Mouse (Mus musculus): ENCODE results near the gene Tpp1. TPM values are rescaled to one million over a fixed set of nuclear protein-coding genes. Genes with fewer than 3 reads are reported as not detected.

The Tpp1 gene
- polyA plus RNA-seq, 1 experiment = not detected

DNA sequence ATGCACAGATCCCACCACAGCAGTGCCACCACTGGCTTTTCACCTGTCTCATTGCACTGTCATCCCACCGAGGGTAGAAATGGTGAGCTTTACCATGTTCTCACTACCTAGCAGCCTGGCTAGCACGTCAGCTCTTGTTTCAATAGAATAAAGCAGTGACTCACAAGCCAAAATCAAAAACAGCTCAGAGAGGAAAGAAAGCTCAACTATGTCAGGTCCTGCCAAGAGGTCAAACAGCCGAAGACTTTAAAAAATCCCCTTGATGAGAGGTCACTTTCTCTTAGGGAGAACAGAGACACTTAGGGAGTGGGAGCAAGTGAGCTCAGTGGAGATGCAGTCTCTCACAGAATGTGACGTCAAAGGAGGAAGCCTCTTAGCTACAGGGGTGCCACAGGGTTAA lies 31.8 kb upstream of the Tpp1 start:
- TF ChIP-seq POLR2A (IDR thresholded peaks at IDR 0.05; ENCODE audit: insufficient read depth, low read depth, low read length) (no peak), CTCF (IDR thresholded peaks at IDR 0.05; ENCODE audit: insufficient read depth, low read depth, low read length) (no peak)
- 38% methylated on average over 4 of the region's 4 CpGs for WGBS
- Histone ChIP-seq H3K4me1 (ENCODE audit: control insufficient read depth, insufficient read depth, low read length) (peaks cover 12% of the 10 kb centered on the region), H3K27ac (ENCODE audit: insufficient read depth, low read depth, low read length) (no peak overlapping the region), H3K4me3 (ENCODE audit: insufficient read depth, low read depth, low read length) (no peak overlapping the region)

DNA sequence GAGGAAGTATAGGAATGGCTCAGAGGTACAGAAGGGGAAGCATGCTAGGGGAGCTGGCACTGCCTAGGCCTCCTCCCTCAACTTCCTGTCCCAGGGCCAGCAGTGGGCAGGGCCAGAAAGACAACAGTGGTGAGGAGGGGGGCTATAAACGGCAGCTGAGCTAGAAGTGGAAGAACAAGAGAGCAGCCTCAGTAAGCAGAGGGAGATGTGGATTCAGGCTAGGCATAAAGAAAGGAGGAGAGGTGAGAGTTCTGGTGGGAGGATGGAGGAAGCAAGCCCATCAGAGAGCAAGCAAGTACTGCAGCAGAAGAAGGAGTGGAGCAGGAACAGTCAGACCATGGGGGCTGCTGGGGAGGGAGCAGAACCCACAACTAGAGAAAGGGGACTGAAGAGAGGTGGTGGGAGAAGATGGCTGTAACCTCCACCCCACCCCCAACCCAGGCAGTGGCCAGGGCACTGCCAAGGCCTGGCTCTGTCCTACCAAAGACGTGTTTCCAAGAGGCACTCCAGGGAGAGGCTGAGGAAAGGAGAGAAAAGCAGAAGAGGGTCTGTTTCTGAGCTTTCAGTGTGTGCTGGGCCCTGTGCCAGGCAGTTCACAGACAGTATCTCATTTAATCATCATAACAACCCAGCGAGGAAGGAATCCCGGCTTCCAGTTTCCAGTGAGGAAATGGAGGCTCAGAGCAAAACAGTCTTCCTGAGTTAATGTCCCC lies 26.7 kb upstream of the Tpp1 start:
- 14% methylated on average over 4 of the region's 4 CpGs for WGBS
- TF ChIP-seq POLR2A (IDR thresholded peaks at IDR 0.05; ENCODE audit: insufficient read depth, low read depth, low read length) (no peak), CTCF (IDR thresholded peaks at IDR 0.05; ENCODE audit: insufficient read depth, low read depth, low read length) (no peak)
- no peak overlapping the region for H3K4me3 ChIP-seq (ENCODE audit: insufficient read depth, low read depth, low read length)
- no peak overlapping the region for H3K27ac ChIP-seq (ENCODE audit: insufficient read depth, low read depth, low read length)
- H3K4me1 ChIP-seq (ENCODE audit: control insufficient read depth, insufficient read depth, low read length) = peaks cover 22% of the 10 kb centered on the region

DNA sequence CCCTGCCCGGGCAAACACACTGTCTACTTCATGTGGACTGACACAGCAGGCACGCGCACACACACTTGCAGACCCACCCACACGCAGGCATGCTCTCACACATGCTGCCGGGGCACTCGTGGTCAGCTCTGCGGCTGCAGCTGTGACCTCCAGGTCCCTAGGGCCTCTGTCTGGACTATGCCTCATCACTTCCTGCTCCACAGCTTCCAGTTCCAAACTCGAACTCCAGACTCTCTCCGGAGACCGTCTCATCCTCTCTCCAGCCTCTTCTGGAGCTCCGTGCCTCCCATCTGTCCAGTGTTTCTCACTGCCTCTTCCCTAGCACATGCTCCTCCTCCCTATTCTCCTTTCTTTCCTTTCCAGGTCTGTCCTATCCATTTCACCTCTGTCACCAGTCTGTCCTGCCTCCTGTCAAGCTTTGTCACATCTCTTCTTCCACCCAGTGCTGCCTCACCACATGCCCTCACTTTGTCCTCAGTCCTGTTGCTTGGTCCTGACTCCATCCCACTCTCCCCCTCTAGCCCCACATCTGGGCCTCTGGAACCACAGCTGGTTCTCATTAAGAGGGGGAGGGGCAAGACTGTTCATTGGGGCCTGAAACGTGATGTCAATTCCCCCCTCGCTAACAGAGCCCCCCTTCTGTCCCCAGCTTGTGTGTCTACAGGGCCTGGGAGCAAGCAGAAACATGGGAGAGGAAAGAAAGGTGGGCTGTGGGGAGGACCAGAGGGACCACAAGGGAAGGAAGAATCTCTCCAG lies 25.9 kb upstream of the Tpp1 start:
- TF ChIP-seq POLR2A (IDR thresholded peaks at IDR 0.05; ENCODE audit: insufficient read depth, low read depth, low read length) (no peak), CTCF (IDR thresholded peaks at IDR 0.05; ENCODE audit: insufficient read depth, low read depth, low read length) (no peak)
- WGBS = 53% methylated on average over 13 of the region's 13 CpGs
- no peak overlapping the region for H3K27ac ChIP-seq (ENCODE audit: insufficient read depth, low read depth, low read length)
- H3K4me1 ChIP-seq (ENCODE audit: control insufficient read depth, insufficient read depth, low read length) = peaks cover 25% of the 10 kb centered on the region
- H3K4me3 ChIP-seq (ENCODE audit: insufficient read depth, low read depth, low read length) = no peak overlapping the region

GRCm38 (mm10) chr7:105777316-105777715 lies 25.3 kb upstream of the Tpp1 start:
- Histone ChIP-seq H3K4me3 (ENCODE audit: insufficient read depth, low read depth, low read length) (no peak overlapping the region), H3K4me1 (ENCODE audit: control insufficient read depth, insufficient read depth, low read length) (peaks cover 27% of the 10 kb centered on the region), H3K27ac (ENCODE audit: insufficient read depth, low read depth, low read length) (no peak overlapping the region)
- 85% methylated on average over 1 of the region's 1 CpGs for WGBS
- TF ChIP-seq CTCF (IDR thresholded peaks at IDR 0.05; ENCODE audit: insufficient read depth, low read depth, low read length) = no peak
- TF ChIP-seq POLR2A (IDR thresholded peaks at IDR 0.05; ENCODE audit: insufficient read depth, low read depth, low read length) = no peak

DNA sequence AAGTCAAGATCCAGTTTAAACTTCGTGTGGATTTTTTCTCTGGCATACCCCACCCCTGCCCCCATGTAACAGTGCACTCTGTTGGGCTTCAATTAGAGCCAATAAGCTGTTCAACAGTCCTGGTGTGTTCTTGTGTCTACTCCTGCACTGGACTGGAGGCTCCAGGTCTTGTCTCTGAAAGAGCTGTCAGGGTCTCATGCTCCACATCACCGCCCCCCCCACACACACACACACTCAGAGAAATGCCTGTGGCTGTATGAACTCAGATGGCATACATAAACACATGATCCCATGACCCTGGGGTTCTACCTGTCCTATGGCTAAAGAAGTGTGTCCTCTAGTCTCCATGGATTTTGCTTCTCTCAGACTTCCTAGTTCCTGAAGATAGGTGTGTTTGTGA lies 24.0 kb upstream of the Tpp1 start:
- 62% methylated on average over 2 of the region's 2 CpGs for WGBS
- TF ChIP-seq CTCF (IDR thresholded peaks at IDR 0.05; ENCODE audit: insufficient read depth, low read depth, low read length) (no peak), POLR2A (IDR thresholded peaks at IDR 0.05; ENCODE audit: insufficient read depth, low read depth, low read length) (no peak)

DNA sequence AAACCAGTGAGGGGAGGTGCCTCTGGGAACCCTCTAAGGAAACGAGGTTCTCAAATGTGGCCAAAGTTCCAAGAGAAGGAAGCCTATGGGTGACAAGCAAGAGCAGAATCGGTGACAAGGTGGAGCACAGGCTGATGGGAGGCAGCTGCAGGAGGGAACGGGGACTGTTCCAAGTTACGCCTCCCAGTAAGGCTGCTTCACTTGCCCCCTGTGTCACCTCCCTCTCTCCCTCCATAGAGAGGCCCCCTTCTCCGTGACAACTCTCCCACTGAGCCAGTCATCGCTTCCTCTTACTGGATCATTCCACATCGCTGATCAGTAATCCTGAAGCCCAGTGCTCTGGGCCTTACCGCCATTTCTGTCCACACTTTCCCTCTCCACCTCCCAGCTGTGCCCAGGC lies 22.6 kb upstream of the Tpp1 start:
- Histone ChIP-seq H3K4me1 (ENCODE audit: control insufficient read depth, insufficient read depth, low read length) (peaks cover 30% of the 10 kb centered on the region), H3K27ac (ENCODE audit: insufficient read depth, low read depth, low read length) (no peak overlapping the region), H3K4me3 (ENCODE audit: insufficient read depth, low read depth, low read length) (no peak overlapping the region)
- TF ChIP-seq CTCF (IDR thresholded peaks at IDR 0.05; ENCODE audit: insufficient read depth, low read depth, low read length) = no peak
- TF ChIP-seq POLR2A (IDR thresholded peaks at IDR 0.05; ENCODE audit: insufficient read depth, low read depth, low read length) = no peak
- WGBS = 38% methylated on average over 8 of the region's 8 CpGs

More for the DNA sequence above, 24.0 kb upstream of the Tpp1 start:
- Histone ChIP-seq H3K4me1 (ENCODE audit: control insufficient read depth, insufficient read depth, low read length) (peaks cover 30% of the 10 kb centered on the region), H3K27ac (ENCODE audit: insufficient read depth, low read depth, low read length) (no peak overlapping the region), H3K4me3 (ENCODE audit: insufficient read depth, low read depth, low read length) (no peak overlapping the region)

DNA sequence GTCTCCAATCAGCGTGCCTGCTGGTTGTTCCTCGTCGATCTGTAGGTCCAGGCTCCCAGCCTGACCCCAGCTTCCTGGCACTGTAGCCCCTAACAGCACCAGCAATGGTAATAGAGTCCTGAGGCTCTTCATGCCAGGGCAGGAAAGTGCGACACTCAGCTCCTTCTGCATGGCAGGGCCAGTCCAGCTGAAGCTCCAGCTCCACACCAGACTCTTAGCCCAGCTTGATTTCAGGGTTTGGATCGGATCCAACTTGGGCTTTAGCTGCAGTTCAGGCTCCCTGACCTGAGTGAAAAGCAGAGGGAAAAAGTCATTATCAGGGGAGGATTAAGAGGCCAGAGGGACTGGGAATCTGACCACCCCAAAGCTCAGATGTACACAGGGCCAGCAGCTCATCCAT lies 21.0 kb upstream of the Tpp1 start:
- no peak for TF ChIP-seq POLR2A (IDR thresholded peaks at IDR 0.05; ENCODE audit: insufficient read depth, low read depth, low read length)
- no peak for TF ChIP-seq CTCF (IDR thresholded peaks at IDR 0.05; ENCODE audit: insufficient read depth, low read depth, low read length)
- WGBS = 71% methylated on average over 5 of the region's 5 CpGs
- Histone ChIP-seq H3K4me1 (ENCODE audit: control insufficient read depth, insufficient read depth, low read length) (peaks cover 18% of the 10 kb centered on the region), H3K4me3 (ENCODE audit: insufficient read depth, low read depth, low read length) (no peak overlapping the region), H3K27ac (ENCODE audit: insufficient read depth, low read depth, low read length) (no peak overlapping the region)

DNA sequence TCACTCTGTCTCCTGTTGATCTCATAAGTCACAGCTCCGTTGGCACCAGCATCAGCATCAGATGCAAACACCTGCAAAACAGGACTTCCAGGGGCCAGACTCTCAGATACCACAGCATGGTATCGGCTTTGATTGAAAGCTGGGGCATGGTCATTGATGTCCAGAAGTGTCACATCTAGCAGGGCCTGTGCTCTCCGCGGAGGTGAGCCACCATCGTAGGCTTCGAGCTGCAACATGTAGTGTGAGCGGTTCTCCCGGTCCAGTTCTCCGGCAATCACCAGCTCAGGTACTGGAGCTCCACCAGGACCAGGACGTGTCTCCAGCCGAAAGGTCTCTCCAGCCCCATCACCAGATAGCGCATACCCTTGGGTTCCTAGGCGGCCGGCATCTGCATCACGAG lies 20.3 kb upstream of the Tpp1 start:
- TF ChIP-seq CTCF (IDR thresholded peaks at IDR 0.05; ENCODE audit: insufficient read depth, low read depth, low read length) (no peak), POLR2A (IDR thresholded peaks at IDR 0.05; ENCODE audit: insufficient read depth, low read depth, low read length) (no peak)
- H3K4me3 ChIP-seq (ENCODE audit: insufficient read depth, low read depth, low read length) = no peak overlapping the region
- 97% methylated on average over 15 of the region's 15 CpGs for WGBS
- H3K4me1 ChIP-seq (ENCODE audit: control insufficient read depth, insufficient read depth, low read length) = peaks cover 18% of the 10 kb centered on the region
- no peak overlapping the region for H3K27ac ChIP-seq (ENCODE audit: insufficient read depth, low read depth, low read length)

- Histone ChIP-seq H3K4me3 (ENCODE audit: insufficient read depth, low read depth, low read length) (no peak overlapping the region), H3K4me1 (ENCODE audit: control insufficient read depth, insufficient read depth, low read length) (peaks cover 18% of the 10 kb centered on the region), H3K27ac (ENCODE audit: insufficient read depth, low read depth, low read length) (no peak overlapping the region)
- TF ChIP-seq CTCF (IDR thresholded peaks at IDR 0.05; ENCODE audit: insufficient read depth, low read depth, low read length) (no peak), POLR2A (IDR thresholded peaks at IDR 0.05; ENCODE audit: insufficient read depth, low read depth, low read length) (no peak)
- WGBS = 67% methylated on average over 3 of the region's 3 CpGs
Measured at GRCm38 (mm10) chr7:105769959-105770358, 17.9 kb upstream of the Tpp1 start.

Data from olfactory bulb, adult 2 months (tissue).